Mouse (Mus musculus): ENCODE data around the gene Rps27.

The Rps27 gene

DNA sequence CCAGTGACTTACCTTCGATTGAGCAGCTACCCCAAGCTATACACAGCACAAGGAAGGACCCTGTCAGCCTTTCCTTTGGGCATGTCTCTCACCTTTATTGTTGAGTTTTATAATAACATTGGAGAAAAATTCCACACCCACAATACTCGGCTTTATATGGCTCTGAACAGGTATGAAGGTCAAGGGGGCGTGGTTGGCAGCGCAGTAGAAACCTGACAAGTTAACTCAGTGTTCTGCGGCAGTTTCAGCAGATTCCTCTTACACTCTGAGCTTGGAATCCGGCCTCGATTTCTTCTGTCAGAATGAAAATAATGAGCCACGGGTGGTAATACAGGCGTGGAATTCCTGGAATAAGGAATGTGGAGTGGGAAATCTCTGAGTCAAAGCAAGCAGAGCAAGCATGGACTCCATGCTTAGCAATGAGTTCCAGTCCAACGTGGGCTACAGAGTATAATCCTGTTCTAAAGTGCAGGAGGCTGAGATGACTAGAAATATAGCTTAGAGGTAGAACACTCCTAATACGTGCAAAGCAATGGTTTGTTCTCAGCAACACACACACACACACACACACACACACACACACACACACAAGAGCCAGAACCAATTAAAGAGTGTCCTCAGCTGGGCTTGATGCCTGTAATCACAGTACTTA, 22.5 kb downstream of the Rps27 start:
- no peak for DNase-seq (ENCODE audit: low read depth, low spot score)

DNA sequence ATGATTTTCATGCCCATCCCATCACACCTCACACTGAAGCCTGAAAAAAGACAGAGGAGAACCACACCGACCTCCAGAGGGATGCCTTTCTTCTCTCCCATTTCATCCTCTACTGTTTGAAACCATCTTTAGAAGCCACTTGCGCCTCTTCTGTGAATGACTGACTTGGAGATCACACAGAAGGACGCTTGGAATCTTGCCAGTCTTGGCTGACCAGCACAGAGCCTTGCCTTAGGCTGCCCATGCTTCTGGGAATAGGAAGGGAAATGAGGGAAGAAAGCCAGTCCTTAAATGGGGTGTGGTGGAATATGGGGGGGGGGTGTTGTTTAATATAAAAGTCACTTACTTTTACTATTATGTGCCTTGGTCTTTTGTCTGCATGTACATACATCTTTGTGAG, 29.9 kb downstream of the Rps27 start:
- no peak for DNase-seq (ENCODE audit: low read depth, low spot score)

DNA sequence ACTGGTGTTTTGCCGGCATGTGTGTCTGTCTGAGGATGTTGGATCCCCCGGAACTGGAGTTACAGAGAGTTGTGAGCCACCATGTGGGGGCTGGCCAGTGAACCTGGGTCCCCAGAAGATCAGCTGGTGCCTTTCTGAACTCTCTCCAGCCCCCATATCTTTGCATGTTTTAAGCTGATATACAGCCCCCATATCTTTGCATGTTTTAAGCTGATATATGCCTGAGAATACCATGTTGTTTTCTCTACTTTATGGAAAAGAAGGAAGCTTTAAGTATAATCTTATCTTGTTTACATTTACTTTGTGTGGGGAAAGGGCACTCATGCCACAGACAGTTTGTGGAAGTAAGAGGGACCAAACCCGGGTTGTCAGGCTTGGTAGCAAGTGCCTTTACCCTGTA, 33.9 kb downstream of the Rps27 start:
- no peak for DNase-seq (ENCODE audit: low read depth, low spot score)

Data from 3T3-L1 (cell line).